In the genomic region with DNA sequence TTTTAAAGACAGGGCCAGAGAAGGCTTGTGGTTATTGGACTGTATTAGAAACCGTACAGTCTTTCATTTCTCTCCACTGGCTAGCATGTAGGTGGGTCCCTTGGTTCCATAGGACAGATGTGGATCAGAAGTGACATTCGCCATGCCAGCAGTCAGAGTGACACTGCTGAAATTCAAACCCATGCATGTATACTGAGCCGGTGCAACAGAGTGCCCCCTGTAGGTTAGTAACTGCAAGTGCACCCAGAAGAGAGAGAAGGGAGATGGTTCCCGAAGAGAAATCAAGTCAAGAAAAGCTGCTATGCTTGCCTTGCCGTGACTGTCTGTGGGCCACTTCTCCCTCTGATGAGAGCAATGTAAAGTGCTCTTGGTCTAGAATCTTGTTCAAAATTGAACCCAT, we compare ENCODE assay signal across 17 mouse cellular contexts.
DNase-seq lines count a peak whose midpoint lies in the region; ATAC-seq and TF ChIP-seq lines count a peak whose summit lies in the region.
"Had no signal": no experiment of that assay in that cellular context is flagged by ENCODE, and none has a peak within 500 bp of the region (broad histone marks: within the 10 kb centered on the region; RNA-seq: fewer than 3 reads in every experiment).

No protein-coding gene starts in this region.

- H3K4me3 ChIP-seq in cerebellum, adult 2 months (replicated peaks; ENCODE audit: insufficient read depth, low read depth, low read length) = no peak overlapping the region
- H3K4me3 ChIP-seq in kidney, postnatal 0 days (replicated peaks; ENCODE audit: low read depth, low read length) = no peak overlapping the region
- H3K4me3 ChIP-seq in midbrain, postnatal 0 days (ENCODE audit: low read depth, low read length) = no peak overlapping the region
- no peak overlapping the region for H3K4me3 ChIP-seq in midbrain, embryonic 14.5 days (replicated peaks; ENCODE audit: low read depth, low read length)
- H3K4me3 ChIP-seq: limb, embryonic 10.5 days; neural tube, embryonic 15.5 days had no signal

- no peaks in the 10 kb centered on the region for H3K27me3 ChIP-seq in cerebellum, adult 2 months (ENCODE audit: control insufficient read depth, insufficient read depth, low read length)
- no peaks in the 10 kb centered on the region for H3K27me3 ChIP-seq in kidney, postnatal 0 days (ENCODE audit: insufficient read depth, low read length)
- no peaks in the 10 kb centered on the region for H3K27me3 ChIP-seq in midbrain, postnatal 0 days (ENCODE audit: insufficient read depth, low read length)
- H3K27me3 ChIP-seq in midbrain, embryonic 14.5 days (ENCODE audit: control insufficient read depth, insufficient read depth, low read length) = no peaks in the 10 kb centered on the region
- H3K27me3 ChIP-seq: neural tube, embryonic 15.5 days had no signal

- no peak for TF ChIP-seq POLR2A in cerebellum, adult 2 months (IDR thresholded peaks at IDR 0.05; ENCODE audit: borderline replicate concordance, insufficient read depth, low read length)

- H3K27ac ChIP-seq in cerebellum, adult 2 months (ENCODE audit: insufficient read depth, low read length) = no peak overlapping the region
- no peak overlapping the region for H3K27ac ChIP-seq in kidney, postnatal 0 days
- no peak overlapping the region for H3K27ac ChIP-seq in midbrain, postnatal 0 days (ENCODE audit: low read depth, low read length)
- no peak overlapping the region for H3K27ac ChIP-seq in midbrain, embryonic 14.5 days (replicated peaks; ENCODE audit: low read depth, low read length)
- H3K27ac ChIP-seq: limb, embryonic 10.5 days; neural tube, embryonic 15.5 days had no signal

- no peak for DNase-seq in cerebellum, adult 2 months
- DNase-seq in cerebellum, postnatal 10 days = no peak
- no peak for DNase-seq in kidney, postnatal 0 days (ENCODE audit: low spot score)
- DNase-seq in kidney, adult 11 months = no peak
- DNase-seq in midbrain, postnatal 0 days (ENCODE audit: low spot score) = no peak
- no peak for DNase-seq in midbrain, embryonic 14.5 days
- no peak for DNase-seq in left cerebral cortex, adult 18-20 months (ENCODE audit: low spot score in 2 of 2)
- DNase-seq: adrenal gland, postnatal 36 days; cerebellum, postnatal 14 days; gastrocnemius, postnatal 10 days; heart, postnatal 36 days; kidney, postnatal 14 days; lung, adult 18-20 months had no signal

- WGBS in cerebellum, adult 2 months = 92% methylated on average over 5 of the region's 5 CpGs
- 91% methylated on average over 5 of the region's 5 CpGs for WGBS in kidney, postnatal 0 days
- WGBS in midbrain, postnatal 0 days = 91% methylated on average over 5 of the region's 5 CpGs
- 88% methylated on average over 5 of the region's 5 CpGs for WGBS in midbrain, embryonic 14.5 days

- H3K36me3 ChIP-seq in kidney, postnatal 0 days (ENCODE audit: insufficient read depth, low read length) = no peaks in the 10 kb centered on the region
- H3K36me3 ChIP-seq in midbrain, postnatal 0 days (ENCODE audit: insufficient read depth, low read length) = no peaks in the 10 kb centered on the region
- no peaks in the 10 kb centered on the region for H3K36me3 ChIP-seq in midbrain, embryonic 14.5 days (ENCODE audit: control insufficient read depth, insufficient read depth, low read length)
- H3K36me3 ChIP-seq: limb, embryonic 10.5 days; neural tube, embryonic 15.5 days had no signal

- peak; percentile 27; the same call in 1 of the 2 replicates for TF ChIP-seq CTCF in cerebellum, adult 2 months (IDR thresholded peaks at IDR 0.05; ENCODE audit: borderline replicate concordance, insufficient read depth, low read depth, low read length)
- TF ChIP-seq CTCF in kidney, postnatal 0 days (IDR thresholded peaks at IDR 0.05; ENCODE audit: low read depth) = peak; percentile 39; the same call in 1 of the 2 replicates
- TF ChIP-seq CTCF in midbrain, postnatal 0 days (IDR thresholded peaks at IDR 0.05) = peak; percentile 41

- no peaks in the 10 kb centered on the region for H3K9me3 ChIP-seq in kidney, postnatal 0 days (replicated peaks; ENCODE audit: low read length)
- H3K9me3 ChIP-seq in midbrain, postnatal 0 days (ENCODE audit: low read length) = no peaks in the 10 kb centered on the region
- H3K9me3 ChIP-seq in midbrain, embryonic 14.5 days (ENCODE audit: control insufficient read depth, low read length) = no peaks in the 10 kb centered on the region
- H3K9me3 ChIP-seq: limb, embryonic 10.5 days; neural tube, embryonic 15.5 days had no signal

- H3K9ac ChIP-seq in kidney, postnatal 0 days (ENCODE audit: low read depth, low read length) = no peak overlapping the region
- H3K9ac ChIP-seq in midbrain, postnatal 0 days (replicated peaks; ENCODE audit: low read length, poor library complexity, severe bottlenecking) = no peak overlapping the region
- no peak overlapping the region for H3K9ac ChIP-seq in midbrain, embryonic 14.5 days (replicated peaks; ENCODE audit: low read length)
- H3K9ac ChIP-seq: neural tube, embryonic 15.5 days had no signal

- H3K4me1 ChIP-seq in cerebellum, adult 2 months (ENCODE audit: control insufficient read depth, insufficient read depth, low read length) = no peaks in the 10 kb centered on the region
- no peaks in the 10 kb centered on the region for H3K4me1 ChIP-seq in kidney, postnatal 0 days (replicated peaks; ENCODE audit: insufficient read depth, low read length)
- no peaks in the 10 kb centered on the region for H3K4me1 ChIP-seq in midbrain, postnatal 0 days (ENCODE audit: insufficient read depth, low read length)
- H3K4me1 ChIP-seq in midbrain, embryonic 14.5 days (ENCODE audit: control insufficient read depth, insufficient read depth, low read length) = no peaks in the 10 kb centered on the region

- no peak for ATAC-seq in kidney, postnatal 0 days (replicated peaks; ENCODE audit: low FRiP score, low read depth)
- no peak for ATAC-seq in midbrain, postnatal 0 days (ENCODE audit: low FRiP score)
- no peak for ATAC-seq in midbrain, embryonic 14.5 days (ENCODE audit: low FRiP score, low TSS enrichment)
- 0 out of 2 replicates have a peak, but pooled peaks have one; percentile 44 for ATAC-seq in megakaryocyte progenitor cell, adult 5-6 weeks (replicated peaks; ENCODE audit: poor library complexity)
- ATAC-seq: activated CD4-positive, CD25-positive, alpha-beta regulatory T cell, adult 4 months had no signal

- H3K4me2 ChIP-seq in kidney, postnatal 0 days (ENCODE audit: low read length) = no peak overlapping the region
- no peak overlapping the region for H3K4me2 ChIP-seq in midbrain, postnatal 0 days (ENCODE audit: low read depth, low read length, poor library complexity, severe bottlenecking)
- no peak overlapping the region for H3K4me2 ChIP-seq in midbrain, embryonic 14.5 days (ENCODE audit: low read length)
- H3K4me2 ChIP-seq: neural tube, embryonic 15.5 days had no signal
